Mouse (Mus musculus) right cerebral cortex, postnatal 4 days (tissue): ENCODE data around the gene Gdap1l1.
"Not testable (repeated sequence)": the region's sequence is repeated elsewhere in the genome, so short reads cannot be mapped to it uniquely, and the experiment has no call there.

Source experiments
- DNase-seq: peaks from one replicate; pipeline ENCODE4 v3.0.0-alpha.2; 2022

The Gdap1l1 gene

DNA sequence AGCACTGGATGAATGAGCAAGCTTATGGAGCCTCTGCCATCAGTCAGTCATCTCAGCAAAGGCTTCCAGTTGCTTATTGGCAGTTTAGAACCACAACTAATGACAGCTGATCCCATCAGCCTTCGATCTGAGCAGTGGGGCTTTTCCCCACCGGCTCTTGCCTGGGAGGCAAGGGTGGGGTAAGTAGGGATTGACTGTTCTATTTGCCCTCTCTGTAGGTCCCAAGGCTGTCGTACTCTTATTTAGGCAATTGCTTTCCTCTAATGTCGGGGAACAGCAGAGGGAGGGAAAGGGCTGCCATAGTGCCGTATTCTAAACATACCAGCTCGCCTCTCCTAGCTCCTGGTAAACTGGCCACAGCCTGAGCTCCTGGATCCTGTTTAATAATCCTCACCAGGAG lies 13.7 kb upstream of the Gdap1l1 start, which contains the start of gene Oser1:
Oser1 (minus strand) TSS at position 101 of the 400 bp plus-strand sequence.
- DNase-seq: no peak

DNA sequence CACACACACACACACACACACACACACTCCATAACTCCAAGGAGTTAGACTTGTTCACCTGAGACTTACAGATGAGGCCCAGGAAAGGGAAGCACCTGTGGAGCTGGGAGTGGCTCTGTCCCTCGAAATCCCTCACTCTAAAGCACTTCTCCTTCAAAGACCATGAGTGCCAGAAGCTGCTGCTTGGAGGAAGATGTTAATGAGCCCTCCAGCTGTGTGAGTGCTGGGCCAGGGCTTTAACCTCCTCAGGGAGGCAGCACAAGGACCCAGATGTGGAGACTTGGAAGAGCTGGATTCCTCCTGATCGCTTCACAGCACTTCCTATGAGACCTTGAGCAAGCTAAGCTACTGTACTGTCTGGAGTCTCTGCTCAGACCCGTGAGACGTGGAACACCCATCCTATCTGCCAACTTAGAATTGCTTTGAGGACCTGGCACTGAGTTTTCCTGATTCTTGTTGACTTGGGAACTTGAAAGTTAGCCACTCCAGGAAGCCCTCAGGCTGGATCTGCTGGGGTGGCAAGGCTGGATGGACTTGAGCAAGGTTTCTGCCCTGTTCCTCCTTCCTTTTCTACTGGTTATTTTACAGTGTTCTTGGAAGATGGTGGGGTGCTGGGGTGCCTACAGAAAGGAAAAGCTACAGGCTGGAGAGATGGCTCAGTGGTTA lies 9.8 kb upstream of the Gdap1l1 start:
- DNase-seq: no peak

- no peak for DNase-seq
Observed at GRCm38 (mm10) chr2:163431289-163431688, 7.0 kb upstream of the Gdap1l1 start.

DNA sequence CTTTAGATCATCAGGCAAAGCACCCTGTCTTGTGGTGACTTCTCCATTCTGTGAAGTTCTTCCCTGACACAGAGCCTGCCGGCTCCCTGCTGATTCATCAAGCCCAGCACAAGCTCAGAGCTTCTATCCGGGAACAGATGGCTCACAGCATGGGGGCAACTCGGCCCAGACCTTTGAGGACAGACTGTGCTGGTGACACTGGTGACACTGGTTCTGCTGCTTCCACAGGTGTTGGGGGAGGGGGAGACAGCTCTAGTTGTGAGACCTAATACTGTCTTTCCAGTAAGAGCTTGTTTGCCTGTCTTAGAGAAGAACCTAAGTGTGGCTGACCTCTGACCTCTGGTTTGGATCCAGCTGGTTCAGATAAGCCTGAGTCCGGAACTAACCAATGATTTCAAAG lies 4.3 kb upstream of the Gdap1l1 start:
- DNase-seq: no peak

- no peak for DNase-seq
Observed at GRCm38 (mm10) chr2:163437800-163438199, 476 bp upstream of the Gdap1l1 start.

DNA sequence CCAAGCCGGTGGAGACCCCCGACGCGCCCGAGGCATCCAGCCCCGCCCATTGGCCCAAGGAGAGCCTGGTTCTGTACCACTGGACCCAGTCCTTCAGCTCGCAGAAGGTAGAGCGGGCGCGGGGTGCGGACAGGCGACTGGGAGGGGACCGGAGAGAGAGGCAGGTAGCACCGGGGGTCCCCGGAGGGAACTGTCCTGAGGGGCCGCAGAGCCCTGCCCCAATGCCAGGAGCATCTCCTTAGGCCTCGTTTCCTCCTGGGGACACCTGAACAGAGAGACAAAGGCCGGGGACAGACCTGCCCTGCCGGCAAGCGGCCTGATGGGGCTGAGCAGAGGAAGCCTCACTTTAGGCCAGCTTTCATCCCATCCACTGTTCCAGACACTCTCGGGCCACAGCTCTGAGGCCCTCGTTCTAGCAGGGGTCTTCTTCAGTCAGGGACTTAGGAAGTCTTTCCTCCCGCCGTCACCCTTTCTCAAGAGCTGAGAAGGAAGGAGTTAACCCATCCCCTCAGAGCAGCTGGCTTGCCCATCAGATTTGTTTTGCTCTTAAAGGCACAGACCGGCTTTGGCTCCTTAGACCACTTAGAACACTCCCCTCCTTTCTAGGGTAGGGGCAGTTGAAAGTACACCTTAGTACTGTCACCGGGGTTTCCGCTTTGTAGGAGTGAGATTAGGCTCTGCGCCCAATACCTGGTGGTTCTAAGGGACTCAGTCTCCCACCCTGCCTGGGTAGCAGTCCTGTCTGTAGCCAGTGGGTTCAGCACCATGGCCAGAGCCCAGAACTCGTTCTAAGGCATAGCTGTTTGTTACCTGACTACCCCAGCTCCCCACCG lies 559 bp downstream of the Gdap1l1 start:
- no peak for DNase-seq

DNA sequence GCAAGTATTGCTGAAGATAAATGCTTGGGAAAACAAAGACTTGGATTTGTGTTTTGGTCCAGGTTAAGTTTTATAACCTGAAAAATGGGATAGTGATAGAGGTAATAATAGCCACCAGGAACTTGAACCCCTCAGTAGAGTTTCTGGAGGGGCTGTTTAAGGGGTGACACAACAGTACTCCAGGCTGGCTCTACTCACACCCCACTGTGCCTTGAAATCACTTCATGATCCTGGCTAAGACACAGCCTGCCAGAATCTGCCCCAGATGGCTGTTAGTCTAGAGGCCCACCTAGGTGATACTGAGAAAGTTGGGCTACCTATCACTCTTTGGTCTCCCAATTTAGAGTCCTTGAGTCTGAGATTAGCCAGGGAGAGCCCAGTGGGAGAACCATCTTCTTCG lies 1.2 kb downstream of the Gdap1l1 start:
- DNase-seq: no peak

DNA sequence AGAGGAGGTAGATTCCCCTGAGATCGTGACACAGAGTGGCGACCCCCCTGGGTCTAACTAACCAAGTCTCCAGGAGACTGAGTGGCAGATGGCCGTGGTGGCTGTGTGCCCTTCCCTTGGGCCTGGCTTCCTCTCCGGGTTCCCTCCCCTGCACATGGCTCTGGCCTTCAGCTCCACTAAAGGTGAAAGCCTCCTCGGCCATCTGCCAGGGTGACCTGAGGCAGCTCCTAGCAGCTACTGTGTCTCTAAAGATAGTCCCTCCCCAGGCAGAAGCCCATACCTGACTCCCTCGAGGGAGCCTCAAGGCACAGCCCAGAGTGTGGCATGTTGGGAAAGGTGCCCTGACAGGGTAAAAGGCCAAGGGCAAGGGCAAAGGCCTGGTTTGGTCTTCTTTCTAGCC lies 5.3 kb downstream of the Gdap1l1 start:
- no peak for DNase-seq

GRCm38 (mm10) chr2:163444017-163444416 lies 5.7 kb downstream of the Gdap1l1 start:
- DNase-seq: no peak

- no peak for DNase-seq
Observed at GRCm38 (mm10) chr2:163447375-163447774, 9.1 kb downstream of the Gdap1l1 start.

GRCm38 (mm10) chr2:163449276-163449675 lies 11.0 kb downstream of the Gdap1l1 start:
- no peak for DNase-seq

- no peak for DNase-seq
Observed at GRCm38 (mm10) chr2:163450668-163451295, 12.5 kb downstream of the Gdap1l1 start.

DNA sequence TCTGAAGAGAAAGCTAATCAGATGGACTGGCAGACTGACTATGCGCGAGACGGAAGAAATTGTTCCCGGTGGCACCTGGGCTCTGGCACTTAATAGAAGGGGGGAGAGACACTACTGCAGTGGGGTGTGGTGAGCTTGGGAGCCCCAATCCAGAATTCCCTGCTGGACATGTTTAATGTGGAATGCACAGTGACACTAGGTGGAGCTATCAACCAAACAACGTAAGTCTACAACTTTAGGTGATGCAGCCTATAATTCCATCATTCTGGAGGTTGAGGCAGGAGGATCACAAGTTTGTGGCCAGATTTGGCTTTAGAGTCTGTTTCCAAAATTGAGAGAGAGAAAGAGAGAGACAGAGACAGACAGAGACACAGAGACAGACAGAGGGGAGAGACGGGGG lies 14.5 kb downstream of the Gdap1l1 start:
- no peak for DNase-seq

GRCm38 (mm10) chr2:163453378-163453777 lies 15.1 kb downstream of the Gdap1l1 start:
- DNase-seq: no peak

DNA sequence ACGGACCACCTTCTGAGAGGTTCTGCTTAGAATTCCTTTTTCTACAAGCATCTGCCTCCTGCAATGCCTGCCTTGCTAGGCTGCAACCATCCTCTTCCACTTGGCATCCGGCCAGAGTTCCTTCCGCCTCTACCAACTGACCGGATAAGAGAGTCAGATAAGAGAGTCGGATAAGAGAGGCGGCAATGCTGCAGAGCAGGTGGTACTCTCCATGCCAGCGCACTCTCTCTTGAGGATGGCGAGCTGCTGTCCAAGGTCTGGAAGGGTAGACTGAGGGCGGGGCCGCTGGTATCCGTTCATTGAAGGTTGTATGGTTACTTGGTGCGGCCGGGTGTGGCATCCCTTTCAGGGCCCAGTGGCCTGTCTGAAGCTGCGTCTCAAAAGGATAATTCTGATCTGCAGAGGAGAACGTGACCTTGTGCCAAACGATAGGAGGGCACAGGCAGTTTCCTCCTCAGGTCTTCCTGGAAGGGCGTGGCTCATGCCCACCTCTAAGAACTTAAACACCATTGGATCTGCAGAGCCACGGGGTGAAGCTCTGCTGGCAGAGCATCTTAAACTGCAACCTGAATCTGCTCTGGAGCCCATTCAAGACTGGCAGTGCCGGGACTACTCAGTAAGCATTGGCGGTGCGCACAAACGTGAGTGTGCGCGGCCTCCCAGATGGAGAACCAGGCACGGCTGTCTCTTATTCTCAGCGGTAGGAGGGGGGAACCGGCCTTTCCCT lies 20.4 kb downstream of the Gdap1l1 start:
- peak; percentile 43 for DNase-seq

GRCm38 (mm10) chr2:163459380-163459779 lies 21.1 kb downstream of the Gdap1l1 start:
- DNase-seq: no peak

GRCm38 (mm10) chr2:163460622-163461021 lies 22.3 kb downstream of the Gdap1l1 start:
- no peak for DNase-seq

DNA sequence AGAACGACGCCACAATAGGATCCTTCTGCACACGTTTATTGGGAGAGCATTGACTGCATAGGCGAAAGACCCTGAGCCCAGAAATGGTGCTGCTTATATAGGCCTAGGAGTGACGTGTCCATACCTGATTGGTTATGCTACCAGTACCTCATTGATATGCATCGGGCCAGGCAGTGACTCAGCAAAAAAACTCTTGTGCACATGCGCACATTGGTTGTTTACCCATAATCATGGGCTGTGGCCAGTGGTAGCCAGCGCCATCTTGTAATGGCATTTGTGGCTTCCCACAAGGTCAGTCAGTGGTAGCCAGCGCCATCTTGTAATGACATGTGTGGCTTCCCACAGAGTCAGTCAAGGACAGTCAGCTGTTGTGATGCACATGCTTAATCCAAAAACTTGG lies 23.0 kb downstream of the Gdap1l1 start:
- not testable (repeated sequence) for DNase-seq

GRCm38 (mm10) chr2:163462386-163462785 lies 24.1 kb downstream of the Gdap1l1 start:
- no peak for DNase-seq

DNA sequence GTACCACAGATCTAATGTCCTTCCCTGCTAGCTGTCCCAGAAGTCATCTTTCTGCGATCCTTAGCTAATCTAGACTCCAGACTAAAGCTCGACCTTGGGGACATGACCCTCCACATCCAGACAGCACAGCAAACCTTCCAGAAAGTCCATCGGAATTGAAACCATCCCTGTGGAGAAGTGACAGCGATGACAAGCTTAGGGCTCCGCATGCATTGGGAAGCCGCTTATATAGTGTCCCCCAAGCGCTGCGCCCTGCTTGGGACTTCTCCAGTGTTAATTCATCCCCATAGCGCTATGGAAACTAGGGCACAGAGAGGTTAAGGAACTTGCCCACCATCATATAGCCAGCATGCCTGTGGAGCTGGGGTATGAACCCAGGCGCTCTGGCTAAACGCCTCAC lies 24.5 kb downstream of the Gdap1l1 start:
- no peak for DNase-seq

DNA sequence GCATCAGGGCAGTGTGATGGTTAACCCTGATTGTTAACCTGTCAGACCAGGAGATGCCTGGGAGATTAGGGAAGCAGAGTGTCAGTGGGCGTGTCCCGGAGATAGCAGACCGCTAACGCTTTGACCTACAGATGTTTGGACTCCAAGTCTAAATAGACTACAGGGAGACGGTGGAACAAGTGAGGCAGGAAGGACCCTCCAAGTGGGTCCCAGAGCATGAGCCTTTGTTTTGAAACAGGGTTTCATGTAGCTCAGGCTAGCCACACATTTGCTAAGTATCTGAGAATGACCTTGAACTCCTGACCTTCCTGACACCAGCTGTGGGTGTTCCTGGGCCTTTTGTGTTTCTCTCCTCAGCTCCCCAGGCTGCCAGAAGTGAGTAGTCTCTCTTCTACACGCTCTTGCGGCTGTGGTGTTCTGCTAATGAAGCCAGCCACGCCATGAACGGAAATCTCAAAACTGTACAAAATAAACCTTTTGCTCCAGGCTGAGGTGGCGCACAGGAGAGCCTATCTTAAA lies 25.0 kb downstream of the Gdap1l1 start:
- DNase-seq: no peak

GRCm38 (mm10) chr2:163463998-163464397 lies 25.7 kb downstream of the Gdap1l1 start:
- DNase-seq: no peak

- DNase-seq: no peak
Observed at GRCm38 (mm10) chr2:163464562-163464961, 26.3 kb downstream of the Gdap1l1 start.
